ENCODE assay signal across 15 mouse cellular contexts in genomic region chr19:6422014-6422413, GRCm38 (mm10). TPM values are rescaled to one million over a fixed set of nuclear protein-coding genes. Genes with fewer than 3 reads are reported as not detected.
DNase-seq lines count a peak whose midpoint lies in the region; ATAC-seq and TF ChIP-seq lines count a peak whose summit lies in the region.
"Had no signal": no experiment of that assay in that cellular context is flagged by ENCODE, and none has a peak within 500 bp of the region (broad histone marks: within the 10 kb centered on the region; RNA-seq: fewer than 3 reads in every experiment).

No protein-coding gene starts in this region.

- no peak for DNase-seq in forebrain, postnatal 0 days
- DNase-seq in midbrain, embryonic 10.5 days (ENCODE audit: low spot score): no peak
- DNase-seq: adrenal gland, postnatal 14 days; cerebellum, adult 8-10 months; gastrocnemius, postnatal 14 days; heart, postnatal 36 days had no signal

- WGBS in forebrain, embryonic 13.5 days: 64% methylated on average over 7 of the region's 7 CpGs
- 67% methylated on average over 7 of the region's 7 CpGs for WGBS in forebrain, postnatal 0 days
- WGBS in intestine, embryonic 15.5 days: 67% methylated on average over 7 of the region's 7 CpGs
- 59% methylated on average over 7 of the region's 7 CpGs for WGBS in intestine, postnatal 0 days
- 69% methylated on average over 7 of the region's 7 CpGs for WGBS in midbrain, embryonic 15.5 days
- 90% methylated on average over 7 of the region's 7 CpGs for WGBS in midbrain, embryonic 10.5 days

- peaks cover 90% of the 10 kb centered on the region for H3K4me1 ChIP-seq in forebrain, embryonic 13.5 days
- H3K4me1 ChIP-seq in forebrain, postnatal 0 days (ENCODE audit: insufficient read depth): peaks cover 60% of the 10 kb centered on the region
- H3K4me1 ChIP-seq in intestine, embryonic 15.5 days (replicated peaks): peaks cover 12% of the 10 kb centered on the region
- 0 out of 2 replicates have a peak, but pooled peaks cover 3% of the 10 kb centered on the region for H3K4me1 ChIP-seq in intestine, postnatal 0 days (replicated peaks; ENCODE audit: control insufficient read depth, insufficient read depth, low read length)
- H3K4me1 ChIP-seq in midbrain, embryonic 15.5 days: peaks cover 87% of the 10 kb centered on the region
- peaks cover 65% of the 10 kb centered on the region for H3K4me1 ChIP-seq in midbrain, embryonic 10.5 days

- no peak overlapping the region for H3K9ac ChIP-seq in forebrain, embryonic 13.5 days
- H3K9ac ChIP-seq in forebrain, postnatal 0 days: no peak overlapping the region
- H3K9ac ChIP-seq in intestine, embryonic 15.5 days: no peak overlapping the region
- no peak overlapping the region for H3K9ac ChIP-seq in intestine, postnatal 0 days (ENCODE audit: low read depth, low read length)
- no peak overlapping the region for H3K9ac ChIP-seq in midbrain, embryonic 15.5 days
- H3K9ac ChIP-seq: embryonic facial prominence, embryonic 12.5 days; heart, embryonic 13.5 days had no signal

- peaks cover 33% of the 10 kb centered on the region for H3K27me3 ChIP-seq in forebrain, embryonic 13.5 days
- H3K27me3 ChIP-seq in forebrain, postnatal 0 days (ENCODE audit: insufficient read depth, low read length): no peaks in the 10 kb centered on the region
- H3K27me3 ChIP-seq in intestine, embryonic 15.5 days (replicated peaks): peaks cover 70% of the 10 kb centered on the region
- H3K27me3 ChIP-seq in intestine, postnatal 0 days (replicated peaks; ENCODE audit: control insufficient read depth, insufficient read depth, low read length): peaks cover 51% of the 10 kb centered on the region
- H3K27me3 ChIP-seq in midbrain, embryonic 15.5 days (replicated peaks): no peaks in the 10 kb centered on the region
- H3K27me3 ChIP-seq in midbrain, embryonic 10.5 days (ENCODE audit: low read depth, poor library complexity, severe bottlenecking): peaks cover 95% of the 10 kb centered on the region

- H3K9me3 ChIP-seq in forebrain, embryonic 13.5 days (replicated peaks): no peaks in the 10 kb centered on the region
- H3K9me3 ChIP-seq in forebrain, postnatal 0 days (ENCODE audit: low read length): no peaks in the 10 kb centered on the region
- H3K9me3 ChIP-seq in intestine, embryonic 15.5 days: no peaks in the 10 kb centered on the region
- no peaks in the 10 kb centered on the region for H3K9me3 ChIP-seq in intestine, postnatal 0 days (ENCODE audit: control insufficient read depth)
- H3K9me3 ChIP-seq in midbrain, embryonic 15.5 days: no peaks in the 10 kb centered on the region
- H3K9me3 ChIP-seq in midbrain, embryonic 10.5 days (replicated peaks): no peaks in the 10 kb centered on the region
- H3K9me3 ChIP-seq: embryonic facial prominence, embryonic 12.5 days; heart, embryonic 13.5 days had no signal

- peak overlapping the region; percentile 80; the same call in 1 of the 2 replicates for H3K4me2 ChIP-seq in forebrain, embryonic 13.5 days
- H3K4me2 ChIP-seq in forebrain, postnatal 0 days (ENCODE audit: low read depth): no peak overlapping the region; the same call in 1 of the 2 replicates
- no peak overlapping the region; the same call in 1 of the 2 replicates for H3K4me2 ChIP-seq in intestine, embryonic 15.5 days (replicated peaks)
- H3K4me2 ChIP-seq in intestine, postnatal 0 days (replicated peaks; ENCODE audit: low read depth): no peak overlapping the region
- H3K4me2 ChIP-seq in midbrain, embryonic 15.5 days: 0 out of 2 replicates have a peak overlapping the region, but pooled peaks have one; percentile 88
- H3K4me2 ChIP-seq: embryonic facial prominence, embryonic 12.5 days; heart, embryonic 13.5 days had no signal

- no peak for TF ChIP-seq CTCF in forebrain, postnatal 0 days (IDR thresholded peaks at IDR 0.05; ENCODE audit: low read depth)
- TF ChIP-seq CTCF in intestine, postnatal 0 days (IDR thresholded peaks at IDR 0.05; ENCODE audit: low read depth): no peak

- no peak for ATAC-seq in forebrain, embryonic 13.5 days
- ATAC-seq in forebrain, postnatal 0 days: no peak
- ATAC-seq in intestine, embryonic 15.5 days: no peak
- no peak for ATAC-seq in intestine, postnatal 0 days
- no peak for ATAC-seq in midbrain, embryonic 15.5 days (replicated peaks)
- ATAC-seq: activated CD4-positive, CD25-positive, alpha-beta regulatory T cell, adult 4 months; forebrain, embryonic 16.5 days; Patski had no signal

- H3K27ac ChIP-seq in forebrain, embryonic 13.5 days: no peak overlapping the region
- H3K27ac ChIP-seq in forebrain, postnatal 0 days (ENCODE audit: low read depth, low read length): no peak overlapping the region
- H3K27ac ChIP-seq in intestine, embryonic 15.5 days: peak overlapping the region; percentile 30; the same call in 1 of the 2 replicates
- no peak overlapping the region for H3K27ac ChIP-seq in intestine, postnatal 0 days (ENCODE audit: low read depth, low read length)
- no peak overlapping the region for H3K27ac ChIP-seq in midbrain, embryonic 15.5 days
- H3K27ac ChIP-seq in midbrain, embryonic 10.5 days (replicated peaks): no peak overlapping the region
- H3K27ac ChIP-seq: embryonic facial prominence, embryonic 12.5 days; heart, embryonic 13.5 days had no signal

- H3K36me3 ChIP-seq in forebrain, embryonic 13.5 days (ENCODE audit: poor library complexity, severe bottlenecking): no peaks in the 10 kb centered on the region
- H3K36me3 ChIP-seq in forebrain, postnatal 0 days (ENCODE audit: insufficient read depth): no peaks in the 10 kb centered on the region; the same call in 1 of the 2 replicates
- H3K36me3 ChIP-seq in intestine, embryonic 15.5 days: no peaks in the 10 kb centered on the region
- no peaks in the 10 kb centered on the region for H3K36me3 ChIP-seq in intestine, postnatal 0 days (ENCODE audit: control insufficient read depth, insufficient read depth)
- no peaks in the 10 kb centered on the region for H3K36me3 ChIP-seq in midbrain, embryonic 15.5 days (replicated peaks)
- no peaks in the 10 kb centered on the region for H3K36me3 ChIP-seq in midbrain, embryonic 10.5 days
- H3K36me3 ChIP-seq: embryonic facial prominence, embryonic 12.5 days; heart, embryonic 13.5 days had no signal

- no peak overlapping the region for H3K4me3 ChIP-seq in forebrain, embryonic 13.5 days
- H3K4me3 ChIP-seq in forebrain, postnatal 0 days (ENCODE audit: low read depth, low read length): no peak overlapping the region
- H3K4me3 ChIP-seq in intestine, embryonic 15.5 days (replicated peaks): no peak overlapping the region
- no peak overlapping the region for H3K4me3 ChIP-seq in intestine, postnatal 0 days (ENCODE audit: low read depth, low read length)
- no peak overlapping the region for H3K4me3 ChIP-seq in midbrain, embryonic 15.5 days
- H3K4me3 ChIP-seq in midbrain, embryonic 10.5 days: no peak overlapping the region
- H3K4me3 ChIP-seq: embryonic facial prominence, embryonic 12.5 days; heart, embryonic 13.5 days had no signal

RNA-seq across cellular contexts. Expression of gene Nrxn2, which starts 3.5 kb away (rescaled TPM):
- 16.9 and 18.1 TPM in 2 replicates for polyA plus RNA-seq in forebrain, embryonic 13.5 days (2015; fragmentation: Nextera tagmentation; extraction: Ambion mirVana)
- total RNA-seq in forebrain, postnatal 0 days (2014; rRNA removed): 213 and 256 TPM in 2 replicates
- polyA plus RNA-seq in forebrain, postnatal 0 days (2015; fragmentation: Nextera tagmentation; extraction: Ambion mirVana): 45.1 and 49.4 TPM in 2 replicates
- polyA plus RNA-seq in intestine, embryonic 15.5 days (2015; fragmentation: Nextera tagmentation; extraction: Ambion mirVana): 1.1 and 2.0 TPM in 2 replicates
- polyA plus RNA-seq in intestine, postnatal 0 days (2015; fragmentation: Nextera tagmentation; extraction: Ambion mirVana): 1.2 and 1.4 TPM in 2 replicates
- 44.6 and 44.9 TPM in 2 replicates for polyA plus RNA-seq in midbrain, embryonic 15.5 days (2015; fragmentation: Nextera tagmentation; extraction: Ambion mirVana)
- 5.1 and 7.2 TPM in 2 replicates for polyA plus RNA-seq in midbrain, embryonic 10.5 days (2016; fragmentation: Nextera tagmentation; extraction: Ambion mirVana)
- polyA plus RNA-seq: Patski had no signal

RNA-seq across cellular contexts. Expression of gene Rasgrp2, which starts 22.9 kb away (rescaled TPM):
- polyA plus RNA-seq in forebrain, embryonic 13.5 days (2015; fragmentation: Nextera tagmentation; extraction: Ambion mirVana): 21.1 and 25.1 TPM in 2 replicates
- 125 and 170 TPM in 2 replicates for total RNA-seq in forebrain, postnatal 0 days (2014; rRNA removed)
- polyA plus RNA-seq in forebrain, postnatal 0 days (2015; fragmentation: Nextera tagmentation; extraction: Ambion mirVana): 130 and 150 TPM in 2 replicates
- 36.9 and 48.6 TPM in 2 replicates for polyA plus RNA-seq in intestine, embryonic 15.5 days (2015; fragmentation: Nextera tagmentation; extraction: Ambion mirVana)
- 38.5 and 41.5 TPM in 2 replicates for polyA plus RNA-seq in intestine, postnatal 0 days (2015; fragmentation: Nextera tagmentation; extraction: Ambion mirVana)
- polyA plus RNA-seq in midbrain, embryonic 15.5 days (2015; fragmentation: Nextera tagmentation; extraction: Ambion mirVana): 73.1 and 93.6 TPM in 2 replicates
- 13.5 and 16.3 TPM in 2 replicates for polyA plus RNA-seq in midbrain, embryonic 10.5 days (2016; fragmentation: Nextera tagmentation; extraction: Ambion mirVana)

RNA-seq across cellular contexts. Expression of gene Pygm, which starts 37.8 kb away (rescaled TPM):
- polyA plus RNA-seq in forebrain, embryonic 13.5 days (2015; fragmentation: Nextera tagmentation; extraction: Ambion mirVana): 2.0 and 2.1 TPM in 2 replicates
- total RNA-seq in forebrain, postnatal 0 days (2014; rRNA removed): 6.2 and 8.8 TPM in 2 replicates
- 4.7 and 7.6 TPM in 2 replicates for polyA plus RNA-seq in forebrain, postnatal 0 days (2015; fragmentation: Nextera tagmentation; extraction: Ambion mirVana)
- 6.1 and 6.3 TPM in 2 replicates for polyA plus RNA-seq in intestine, embryonic 15.5 days (2015; fragmentation: Nextera tagmentation; extraction: Ambion mirVana)
- 4.1 and 4.7 TPM in 2 replicates for polyA plus RNA-seq in intestine, postnatal 0 days (2015; fragmentation: Nextera tagmentation; extraction: Ambion mirVana)
- polyA plus RNA-seq in midbrain, embryonic 15.5 days (2015; fragmentation: Nextera tagmentation; extraction: Ambion mirVana): 5.9 and 9.5 TPM in 2 replicates
- 2.1 and 2.7 TPM in 2 replicates for polyA plus RNA-seq in midbrain, embryonic 10.5 days (2016; fragmentation: Nextera tagmentation; extraction: Ambion mirVana)

RNA-seq across cellular contexts. Expression of gene Sf1, which starts 58.5 kb away (rescaled TPM):
- 134 and 139 TPM in 2 replicates for polyA plus RNA-seq in forebrain, embryonic 13.5 days (2015; fragmentation: Nextera tagmentation; extraction: Ambion mirVana)
- 70.0 and 113 TPM in 2 replicates for total RNA-seq in forebrain, postnatal 0 days (2014; rRNA removed)
- 89.7 and 102 TPM in 2 replicates for polyA plus RNA-seq in forebrain, postnatal 0 days (2015; fragmentation: Nextera tagmentation; extraction: Ambion mirVana)
- polyA plus RNA-seq in intestine, embryonic 15.5 days (2015; fragmentation: Nextera tagmentation; extraction: Ambion mirVana): 118 and 129 TPM in 2 replicates
- polyA plus RNA-seq in intestine, postnatal 0 days (2015; fragmentation: Nextera tagmentation; extraction: Ambion mirVana): 51.9 and 55.3 TPM in 2 replicates
- 112 and 119 TPM in 2 replicates for polyA plus RNA-seq in midbrain, embryonic 15.5 days (2015; fragmentation: Nextera tagmentation; extraction: Ambion mirVana)
- 189 and 194 TPM in 2 replicates for polyA plus RNA-seq in midbrain, embryonic 10.5 days (2016; fragmentation: Nextera tagmentation; extraction: Ambion mirVana)

Comparison
In these comparisons a context has a peak if more than half of its experiments do, and no peak if none do; other contexts are left out.
1. H3K4me2 ChIP-seq: peak in forebrain, embryonic 13.5 days (single experiment) and midbrain, embryonic 15.5 days (single experiment); none in forebrain, postnatal 0 days (single experiment), intestine, embryonic 15.5 days (single experiment) and intestine, postnatal 0 days (single experiment).